Mouse (Mus musculus) layer of hippocampus, adult 2 months (tissue): ENCODE data around the gene Tmem120a. TPM values are rescaled to one million over a fixed set of nuclear protein-coding genes. Genes with fewer than 3 reads are reported as not detected.

Experiments used
- DNase-seq, 2 experiments: peaks; one replicate each; pipeline ENCODE4 v3.0.0; 2022; ENCODE audit warnings: low spot score in 2 of 2
- H3K27ac ChIP-seq: fragments of 200-600 bp; 2 replicates; pipeline ENCODE4 v1.8.1; 2022
- H3K4me3 ChIP-seq: fragments of 200-600 bp; 2 replicates; pipeline ENCODE4 v1.8.1; 2022; ENCODE audit warnings: mild to moderate bottlenecking
- CTCF ChIP-seq: fragments of 200-600 bp; conservative IDR thresholded peaks from 2 replicates; pipeline ENCODE4 v1.8.1; 2022; ENCODE audit warnings: antibody characterized with exemption, mild to moderate bottlenecking, moderate library complexity
- microRNA-seq, 2 experiments: library from miRNA; unstranded; fragments of <30 nt; microRNA quantifications; one replicate each; pipeline ENCODE4 v1.2.0; 2021
- total RNA-seq, 2 experiments: library from RNA; stranded (reverse); gene quantifications; 2 replicates each; pipeline ENCODE4 v1.2.3; 2021

The Tmem120a gene
- total RNA-seq, 2 experiments from 2014 or later = 16.9 to 19.8 TPM

- DNase-seq = no peak
- TF ChIP-seq CTCF = no peak
- H3K4me3 ChIP-seq = no peak overlapping the region
- H3K27ac ChIP-seq = no peak overlapping the region
Observed at GRCm38 (mm10) chr5:135693281-135693853, 50.9 kb downstream of the Tmem120a start.

- H3K4me3 ChIP-seq = no peak overlapping the region; the same call in 1 of the 2 replicates
- TF ChIP-seq CTCF = no peak
- DNase-seq = no peak
- no peak overlapping the region for H3K27ac ChIP-seq
Observed at GRCm38 (mm10) chr5:135691266-135691665, 53.0 kb downstream of the Tmem120a start.

- peak overlapping the region; percentile 64 for H3K4me3 ChIP-seq
- 0 out of 2 replicates have a peak overlapping the region, but pooled peaks have one; percentile 10 for H3K27ac ChIP-seq
- TF ChIP-seq CTCF = no peak
- no peak for DNase-seq
Observed at GRCm38 (mm10) chr5:135690401-135690800, 53.8 kb downstream of the Tmem120a start.

Small RNA genes within 50 kb of the gene (microRNA-seq; reads per million reads assigned to microRNA genes)
- gene Mir7034 = 0.32 to 0.37 reads per million in 2 experiments

Other genes with a start within 250 kb of the Tmem120a start
- 10 to 100 TPM; 41.2 to 41.4 TPM for gene Hip1, start 199.3 kb downstream of the Tmem120a start, total RNA-seq
- not detected for gene Ccl26, start 180.9 kb downstream of the Tmem120a start, total RNA-seq
- not detected for gene Ccl24, start 171.4 kb downstream of the Tmem120a start, total RNA-seq
- gene Rhbdd2, start 111.8 kb downstream of the Tmem120a start, total RNA-seq = 10 to 100 TPM; 86.2 to 86.5 TPM
- gene Por, start 74.4 kb downstream of the Tmem120a start, total RNA-seq = 100 to 1,000 TPM; 103 to 112 TPM
- gene Styxl1, start 33.9 kb upstream of the Tmem120a start, total RNA-seq = not detected
- gene Mdh2, start 34.0 kb upstream of the Tmem120a start, total RNA-seq = 100 to 1,000 TPM; 382 to 388 TPM
- 10 to 100 TPM; 80.9 to 81.4 TPM for gene Srrm3, start 62.4 kb upstream of the Tmem120a start, total RNA-seq
- 10 to 100 TPM; 15.4 to 16.8 TPM for gene Hspb1, start 143.5 kb upstream of the Tmem120a start, total RNA-seq
- 1,000 to 10,000 TPM; 1,218 to 1,292 TPM for gene Ywhag, start 190.2 kb upstream of the Tmem120a start, total RNA-seq
- 1 to 10 TPM; 1.4 to 1.9 TPM for gene Ssc4d, start 230.1 kb upstream of the Tmem120a start, total RNA-seq
- gene Zp3, start 235.7 kb upstream of the Tmem120a start, total RNA-seq = not detected